Mouse (Mus musculus) T-helper 17 cell (primary cell): Measurements from ENCODE around the gene Mbnl1.

Source experiments
- in situ Hi-C, 2 experiments: fragments of 300-600 bp; cut with MboI, MseI; formaldehyde crosslinking; loops; 1 replicate in 1 of 2; 2 replicates in 1 of 2; pipeline ENCODE4 v1.15.1; 2025; ENCODE audit warnings: high pct_unique_total_duplicates in 2 of 2

Gene Mbnl1

DNA sequence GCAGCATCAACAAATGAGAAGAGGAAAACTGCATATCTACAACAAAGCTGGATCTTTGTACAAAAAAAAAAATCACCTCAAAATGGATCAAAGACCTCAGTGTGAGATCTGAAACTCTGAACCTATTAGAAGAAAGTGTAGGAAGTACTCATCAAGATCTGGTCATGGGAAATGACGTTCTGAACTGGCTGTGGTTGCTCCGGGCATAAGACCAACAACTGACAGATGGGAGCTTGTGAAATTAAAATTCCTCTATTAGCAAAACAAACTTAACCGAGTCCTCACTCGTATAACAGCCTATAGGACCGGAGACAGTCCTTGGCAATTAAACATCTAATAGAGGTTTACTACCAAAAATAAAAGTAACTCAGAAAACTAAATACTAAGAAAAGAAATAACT is 166.5 kb downstream of the Mbnl1 start:
- in situ Hi-C loops = loop anchor here (10.0 to 25.0 kb wide), 2 partner anchors 714 to 777 kb away; partner anchors contain the start of genes C130079G13Rik (in 1 of the 2) and Gm8298 (in 1 of the 2)

DNA sequence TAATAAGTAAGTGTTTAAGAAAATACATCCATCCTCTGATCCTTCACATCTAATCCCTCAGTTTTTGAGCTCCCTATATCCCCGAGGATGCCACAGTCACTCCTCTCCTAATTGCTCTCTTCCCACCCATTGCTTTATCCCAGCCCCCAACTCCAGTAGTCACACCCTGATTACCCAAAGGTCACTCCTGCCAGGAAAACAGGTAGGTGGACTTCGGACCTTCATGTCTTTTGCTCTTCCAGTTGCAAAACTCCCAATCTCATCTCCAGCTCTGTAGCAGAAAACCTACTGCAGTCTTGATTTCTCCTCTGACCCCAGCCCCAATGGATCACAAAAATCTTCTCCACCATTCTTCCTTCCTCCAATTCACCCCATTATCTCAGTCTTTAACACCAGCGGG is 169.6 kb downstream of the Mbnl1 start:
- in situ Hi-C loops = loop anchor here in 1 of 2 experiments (25.0 kb wide), 1 partner anchor 780 kb away; the partner anchor contains the start of gene Gm8298

DNA sequence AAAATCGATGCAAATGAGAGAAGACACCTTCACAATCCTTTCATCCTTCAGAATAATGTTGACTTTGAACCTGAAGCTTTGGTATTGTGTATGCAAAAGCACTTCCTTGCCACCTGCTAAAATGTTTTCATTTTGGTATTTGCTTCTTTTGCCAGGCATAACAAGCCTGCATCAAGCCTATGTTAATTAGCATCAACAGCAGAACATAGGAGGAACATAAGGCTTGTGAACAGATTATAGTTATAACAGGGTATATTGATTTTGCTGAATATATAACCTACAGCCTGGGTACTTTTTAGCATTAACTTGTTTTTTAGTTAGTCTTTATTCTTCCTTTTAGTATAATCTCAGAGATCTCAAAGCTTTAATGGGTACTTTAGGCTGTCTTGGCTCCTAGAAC is 172.9 kb downstream of the Mbnl1 start:
- in situ Hi-C loops = loop anchor here in 1 of 2 experiments (25.0 kb wide), 1 partner anchor 783 kb away; the partner anchor contains the start of gene Gm8298

DNA sequence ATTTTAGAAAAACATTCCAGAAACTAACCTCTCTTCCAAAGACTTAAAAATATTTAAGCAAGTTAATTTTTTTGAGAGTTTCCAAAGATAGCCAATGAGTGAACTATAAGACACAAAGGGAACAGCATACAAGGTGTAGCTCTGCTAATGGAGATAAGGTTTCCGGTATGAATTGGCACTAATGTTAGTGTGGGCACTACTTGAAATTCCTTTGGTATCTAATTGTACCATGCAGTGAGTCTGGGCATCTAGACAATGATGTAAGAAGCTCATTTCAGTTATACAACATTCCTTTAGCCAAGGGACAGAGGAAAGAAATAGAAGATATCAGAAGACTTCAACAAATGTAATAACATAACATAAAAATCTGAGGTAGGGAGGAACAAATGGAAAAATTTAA is 175.7 kb downstream of the Mbnl1 start:
- in situ Hi-C loops = loop anchor here in 1 of 2 experiments (25.0 kb wide), 1 partner anchor 786 kb away; the partner anchor contains the start of gene Gm8298

DNA sequence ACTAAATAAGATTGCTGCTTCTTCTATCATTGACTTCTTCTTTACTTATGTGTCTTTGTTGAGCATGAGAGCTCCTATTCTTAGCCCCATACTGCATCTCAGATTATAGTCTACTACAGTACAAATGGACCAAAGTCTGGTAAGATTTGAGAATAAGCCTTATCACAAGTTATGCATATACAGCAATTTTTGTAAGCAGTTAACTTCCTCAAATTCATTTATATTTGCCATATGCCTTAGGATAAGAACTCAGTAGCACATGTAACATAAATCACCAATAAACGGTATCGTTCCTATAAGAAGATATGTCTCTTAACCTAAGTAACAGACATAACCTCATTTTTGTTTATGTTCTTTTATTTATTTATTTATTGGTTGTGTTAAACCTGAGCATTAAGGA is 188.1 kb downstream of the Mbnl1 start:
- in situ Hi-C loops = no loop called here
